ENCODE assay signal across 8 mouse cellular contexts in genomic region chr4:117019206-117020134, GRCm38 (mm10). TPM values are rescaled to one million over a fixed set of nuclear protein-coding genes. Genes with fewer than 3 reads are reported as not detected.
DNase-seq lines count a peak whose midpoint lies in the region; ATAC-seq and TF ChIP-seq lines count a peak whose summit lies in the region.

TSS of gene Eif2b3 (plus strand) at chr4:117019402.

- H3K4me2 ChIP-seq in hindbrain, embryonic 14.5 days (replicated peaks) = peak within 1 kb of the TSS; percentile 76

- CTCF ChIA-PET in Patski (lab: Charles Lee) = no interaction called here

- peak within 1 kb of the TSS; percentile 68 for H3K27ac ChIP-seq in hindbrain, embryonic 14.5 days

- DNase-seq in Patski (ENCODE audit: low read depth, low spot score) = peak; percentile 61
- peak; percentile 92 to 93 for DNase-seq in cerebellum, postnatal 14 days
- peak; percentile 69 to 85 for DNase-seq in frontal cortex, postnatal 25 days (ENCODE audit: low spot score in 2 of 2)
- peak; percentile 91 for DNase-seq in hindbrain, embryonic 14.5 days (ENCODE audit: low spot score)
- peak; percentile 83 for DNase-seq in left cerebral cortex, adult 11 months (ENCODE audit: low spot score)
- DNase-seq in lung, postnatal 4 days = peak; percentile 92
- peak; percentile 86 for DNase-seq in retina, postnatal 7 days (ENCODE audit: low read depth, low spot score)
- peak; percentile 85 for DNase-seq in urinary bladder, adult 2 months (ENCODE audit: low spot score)

- under 1% methylated on average over 61 of the region's 61 CpGs for WGBS in hindbrain, embryonic 14.5 days

- H3K4me3 ChIP-seq in hindbrain, embryonic 14.5 days (replicated peaks; ENCODE audit: low read length) = peak within 1 kb of the TSS; percentile 80

- TF ChIP-seq CTCF in Patski (IDR thresholded peaks at IDR 0.05) = no peak

- H3K36me3 ChIP-seq in hindbrain, embryonic 14.5 days (replicated peaks; ENCODE audit: control insufficient read depth, insufficient read depth) = peaks cover 22% of the 10 kb centered on the region

- H3K4me1 ChIP-seq in hindbrain, embryonic 14.5 days (replicated peaks; ENCODE audit: control insufficient read depth, insufficient read depth, low read length) = peaks cover 5% of the 10 kb centered on the region

- H3K9me3 ChIP-seq in hindbrain, embryonic 14.5 days (ENCODE audit: control insufficient read depth, low read length) = no peaks in the 10 kb centered on the region

- no peaks in the 10 kb centered on the region for H3K27me3 ChIP-seq in Patski
- H3K27me3 ChIP-seq in hindbrain, embryonic 14.5 days (ENCODE audit: control insufficient read depth, insufficient read depth, low read length) = no peaks in the 10 kb centered on the region

- in situ Hi-C loops in Patski (cut with MboI; ENCODE audit: low pct_unique_long_range_greater_than_20kb) = no loop called here

- POLR2A ChIA-PET in Patski (lab: Charles Lee) = no interaction called here

- ATAC-seq in Patski = peak; percentile 77
- ATAC-seq in hindbrain, embryonic 14.5 days (ENCODE audit: low FRiP score) = peak; percentile 94

- peak within 1 kb of the TSS; percentile 78 for H3K9ac ChIP-seq in hindbrain, embryonic 14.5 days

RNA-seq across cellular contexts. Expression of gene Eif2b3, which starts in this region (rescaled TPM):
- 23.1 TPM for polyA plus RNA-seq in Patski (2021)
- 48.6 and 49.4 TPM in 2 replicates for polyA plus RNA-seq in hindbrain, embryonic 14.5 days (2014; fragmentation: Nextera tagmentation; extraction: Ambion mirVana)
- polyA plus RNA-seq in urinary bladder, adult 2 months (2012; rRNA removed) = 21.9 and 24.0 TPM in 2 replicates

Comparison
In these comparisons a context has a peak if more than half of its experiments do, and no peak if none do; other contexts are left out.
1. Peak in every context shown above with its lines: DNase-seq, ATAC-seq, H3K4me3 ChIP-seq and H3K27ac ChIP-seq.